Mouse (Mus musculus) embryonic facial prominence, embryonic 15.5 days (tissue): ENCODE data around the gene Gm7970. TPM values are rescaled to one million over a fixed set of nuclear protein-coding genes. Genes with fewer than 3 reads are reported as not detected.
"Not testable (repeated sequence)": the region's sequence is repeated elsewhere in the genome, so short reads cannot be mapped to it uniquely, and the experiment has no call there.

Experiments
- ATAC-seq: fragments of 200-750 bp; cut with Nextera tagmentation; 2 replicates; pipeline ENCODE4 v1.8.0; 2017; ENCODE audit warnings: low read depth, moderate TSS enrichment; ENCODE audit not compliant: insufficient number of reproducible peaks, low FRiP score, low TSS enrichment
- H3K27ac ChIP-seq: fragments of 300-500 bp; sonication (generic); replicated peaks from 2 replicates; pipeline ENCODE4 v1.5.1; 2015; ENCODE audit warnings: mild to moderate bottlenecking, inconsistent platforms
- H3K27me3 ChIP-seq: fragments of 300-500 bp; sonication (generic); 2 replicates; pipeline ENCODE4 v1.6.1; 2015; ENCODE audit warnings: inconsistent platforms
- H3K36me3 ChIP-seq: fragments of 300-500 bp; sonication (generic); 2 replicates; pipeline ENCODE4 v1.6.1; 2015; ENCODE audit warnings: mild to moderate bottlenecking, inconsistent platforms
- H3K4me1 ChIP-seq: fragments of 300-500 bp; sonication (generic); 2 replicates; pipeline ENCODE4 v1.6.1; 2015; ENCODE audit warnings: inconsistent platforms
- H3K4me2 ChIP-seq: fragments of 300-500 bp; sonication (generic); replicated peaks from 2 replicates; pipeline ENCODE4 v1.6.1; 2015; ENCODE audit warnings: mild to moderate bottlenecking, inconsistent platforms
- H3K4me3 ChIP-seq: fragments of 300-500 bp; sonication (generic); replicated peaks from 2 replicates; pipeline ENCODE4 v1.5.1; 2015; ENCODE audit warnings: mild to moderate bottlenecking, inconsistent platforms
- H3K9ac ChIP-seq: fragments of 300-500 bp; sonication (generic); 2 replicates; pipeline ENCODE4 v1.6.1; 2015; ENCODE audit warnings: inconsistent platforms
- H3K9me3 ChIP-seq: fragments of 300-500 bp; sonication (generic); replicated peaks from 2 replicates; pipeline ENCODE4 v1.6.1; 2016; ENCODE audit warnings: inconsistent platforms
- WGBS: fragments of 180-500 bp; shearing (Covaris S2); methylation state at CpG from one replicate; pipeline ENCODE4 v1.1.7; 2015; 5-methylcytosine and 5-hydroxymethylcytosine counted together
- polyA plus RNA-seq: library from polyadenylated mRNA; unstranded; fragments of >200 nt; fragmentation: Nextera tagmentation; extraction: Ambion mirVana; gene quantifications from 2 replicates; pipeline ENCODE4 v1.2.1, GENCODE M21; 2015

The Gm7970 gene
- not detected in 2 replicates for polyA plus RNA-seq

DNA sequence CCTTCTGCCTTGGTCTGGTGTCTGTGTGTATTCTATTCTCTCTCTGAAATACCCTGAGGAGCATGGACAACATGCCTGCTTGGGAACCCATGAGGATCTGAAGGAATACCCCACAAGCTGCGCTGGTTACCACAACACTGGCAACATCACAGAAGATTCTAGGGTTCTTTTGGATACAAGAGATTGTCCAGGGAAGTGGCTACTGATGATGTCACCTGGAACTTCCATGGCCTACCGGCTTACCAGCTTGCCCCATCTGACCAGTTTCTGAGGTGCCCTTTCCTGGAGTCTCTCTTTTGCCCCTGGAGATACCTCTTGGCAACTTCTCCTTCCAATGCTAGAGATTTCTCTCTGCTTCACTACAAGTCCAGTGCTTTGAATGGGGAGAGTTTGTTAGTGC is at the start of gene Gm7970:
Gene Gm7970 (minus strand): TSS at position 101 of the 400 bp plus-strand sequence.
- not testable (repeated sequence) for H3K9me3 ChIP-seq, H3K36me3 ChIP-seq, H3K9ac ChIP-seq, H3K4me2 ChIP-seq, H3K27me3 ChIP-seq, H3K4me3 ChIP-seq, H3K4me1 ChIP-seq, H3K27ac ChIP-seq, ATAC-seq
- no CpG with 5 or more reads among the region's 2 CpGs for WGBS

DNA sequence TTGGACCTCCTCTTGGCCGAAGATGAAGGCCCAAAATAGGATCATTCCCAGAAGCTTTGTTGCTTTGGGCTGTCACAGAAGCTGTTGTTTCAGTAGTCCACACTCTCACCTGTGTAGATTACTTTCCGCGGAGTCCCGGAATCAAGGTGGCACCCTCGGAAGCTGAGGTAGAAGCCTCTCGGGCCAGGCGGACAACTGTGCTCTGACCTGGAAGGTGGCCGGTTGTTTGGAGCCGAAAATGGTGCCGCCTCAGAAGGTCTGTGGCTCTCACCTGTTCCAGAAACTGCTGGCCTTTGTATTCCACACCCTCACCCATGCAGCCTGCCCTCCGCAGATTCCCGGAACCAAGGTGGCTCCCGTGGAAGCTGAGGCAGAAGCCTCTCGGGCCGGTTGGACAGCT is 45.6 kb upstream of the Gm7970 start:
- H3K36me3 ChIP-seq, H3K27me3 ChIP-seq, H3K4me2 ChIP-seq, H3K27ac ChIP-seq, ATAC-seq, H3K4me1 ChIP-seq, H3K9ac ChIP-seq, H3K9me3 ChIP-seq, H3K4me3 ChIP-seq: not testable (repeated sequence)
- 92% methylated on average over 15 of the region's 15 CpGs for whole genome bisulfite sequencing

DNA sequence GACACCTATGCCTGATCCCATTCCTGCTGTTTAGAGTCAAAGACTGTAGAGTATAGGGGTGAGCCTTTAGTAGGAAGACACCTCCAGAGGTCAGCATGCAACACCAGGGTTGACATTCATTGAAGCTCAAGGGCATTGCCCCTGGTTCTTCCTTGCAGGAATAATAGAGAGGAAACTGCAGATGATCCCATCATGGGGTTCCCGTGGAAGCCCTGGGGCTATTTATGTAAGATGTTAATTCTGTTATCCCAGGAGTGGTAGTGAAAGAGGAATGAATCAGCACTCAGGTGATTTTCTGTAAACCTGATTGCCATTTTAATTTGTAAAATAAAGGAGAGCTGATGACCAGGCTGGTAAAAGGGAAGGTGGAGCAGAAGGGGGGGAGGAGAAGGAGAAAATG is 31.0 kb upstream of the Gm7970 start:
- not testable (repeated sequence) for H3K4me3 ChIP-seq, H3K9me3 ChIP-seq, H3K27ac ChIP-seq, H3K9ac ChIP-seq, H3K4me2 ChIP-seq, H3K4me1 ChIP-seq, H3K27me3 ChIP-seq, ATAC-seq, H3K36me3 ChIP-seq
- WGBS = 59% methylated on average over 1 of the region's 1 CpGs

DNA sequence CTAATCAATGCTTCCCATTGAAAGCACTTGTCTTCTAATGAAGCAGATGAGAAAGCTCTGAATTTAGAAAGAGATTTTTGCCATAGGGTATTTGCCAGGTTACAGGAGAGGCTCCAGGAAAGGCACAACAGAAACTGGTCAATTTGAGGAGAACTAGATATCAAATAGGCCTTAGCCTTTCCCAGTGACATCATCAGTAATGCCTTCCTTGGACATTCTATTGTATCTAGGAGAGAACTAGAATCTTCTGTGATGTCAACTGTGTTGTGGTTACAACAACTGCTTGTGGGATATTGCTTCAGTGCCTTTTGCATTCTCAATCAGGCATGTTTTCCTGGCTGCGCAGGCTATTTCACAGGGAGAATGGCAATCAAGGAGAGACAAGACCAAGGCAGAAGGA is 17.5 kb upstream of the Gm7970 start, which contains the start of gene 1700049E17Rik2:
Gene 1700049E17Rik2 (plus strand): TSS at position 301 of the 400 bp plus-strand sequence.
- H3K4me2 ChIP-seq, H3K4me1 ChIP-seq, H3K27ac ChIP-seq, H3K4me3 ChIP-seq, ATAC-seq, H3K9me3 ChIP-seq, H3K36me3 ChIP-seq, H3K27me3 ChIP-seq, H3K9ac ChIP-seq: not testable (repeated sequence)
- WGBS = no CpG with 5 or more reads among the region's 1 CpGs

DNA sequence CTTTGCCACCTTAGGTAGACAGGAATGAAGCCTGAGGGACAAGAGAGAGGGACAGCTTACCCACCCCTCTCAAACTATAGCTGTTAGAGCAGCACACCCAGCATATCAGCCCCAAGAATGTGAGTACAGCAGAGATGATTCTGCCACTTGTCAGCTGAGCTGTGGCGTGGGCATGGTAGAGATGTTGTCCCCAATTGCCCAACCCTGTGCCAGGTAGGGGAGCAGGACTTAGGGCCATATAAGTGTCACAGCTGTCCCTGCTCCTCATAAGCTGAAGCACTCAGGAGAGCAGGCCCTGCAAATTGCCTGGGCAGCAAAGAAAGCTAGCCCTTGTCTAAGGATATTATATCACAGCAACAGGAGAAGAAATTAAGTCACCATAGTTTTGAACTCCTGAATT is 30.7 kb downstream of the Gm7970 start:
- H3K4me1 ChIP-seq, H3K4me2 ChIP-seq, H3K9ac ChIP-seq, H3K4me3 ChIP-seq, ATAC-seq, H3K9me3 ChIP-seq, H3K27me3 ChIP-seq, H3K27ac ChIP-seq, H3K36me3 ChIP-seq: not testable (repeated sequence)
- 71% methylated on average over 1 of the region's 1 CpGs for WGBS

DNA sequence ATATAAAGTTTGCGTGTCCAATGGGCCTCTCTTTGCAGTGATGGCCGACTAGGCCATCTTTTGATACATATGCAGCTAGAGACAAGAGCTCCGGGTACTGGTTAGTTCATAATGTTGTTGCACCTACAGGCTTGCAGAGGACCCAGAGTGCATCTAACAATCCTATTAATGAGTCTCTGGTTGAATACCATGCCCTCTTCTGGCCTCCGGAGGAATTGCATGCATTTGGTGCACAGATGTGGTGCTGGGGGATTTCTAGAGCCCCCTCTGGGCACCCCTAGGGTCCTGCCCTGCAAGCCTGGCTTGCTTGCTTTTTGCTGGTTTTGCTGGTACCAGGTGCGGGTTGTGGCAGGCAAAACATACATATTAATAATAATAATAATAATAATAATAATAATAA is 34.7 kb downstream of the Gm7970 start:
- H3K27me3 ChIP-seq, H3K4me2 ChIP-seq, H3K36me3 ChIP-seq, H3K4me3 ChIP-seq, ATAC-seq, H3K27ac ChIP-seq, H3K9ac ChIP-seq, H3K9me3 ChIP-seq, H3K4me1 ChIP-seq: not testable (repeated sequence)
- WGBS = 73% methylated on average over 5 of the region's 5 CpGs

Other genes starting within 250 kb of the Gm7970 start
- gene Gm5798, start 207.0 kb downstream of the Gm7970 start, polyA plus RNA-seq = not detected in 2 replicates
- gene Gm7945, start 169.2 kb downstream of the Gm7970 start, polyA plus RNA-seq = not detected in 2 replicates
- not detected in 2 replicates for gene Gm6482, start 147.3 kb downstream of the Gm7970 start, polyA plus RNA-seq
- not detected in 2 replicates for gene Gm7954, start 102.1 kb downstream of the Gm7970 start, polyA plus RNA-seq
- not detected in 2 replicates for gene Gm3486, start 66.1 kb downstream of the Gm7970 start, polyA plus RNA-seq
- not detected in 2 replicates for gene 1700049E17Rik2, start 17.6 kb upstream of the Gm7970 start, polyA plus RNA-seq
- not detected in 2 replicates for gene Gm3072, start 69.0 kb upstream of the Gm7970 start, polyA plus RNA-seq
- not detected in 2 replicates for gene Gm3676, start 90.9 kb upstream of the Gm7970 start, polyA plus RNA-seq
- gene Gm8068, start 146.3 kb upstream of the Gm7970 start, polyA plus RNA-seq = not detected in 2 replicates
- not detected in 2 replicates for gene Gm7929, start 195.0 kb upstream of the Gm7970 start, polyA plus RNA-seq
- gene Gm47189, start 216.9 kb upstream of the Gm7970 start, polyA plus RNA-seq = not detected in 2 replicates